In the genomic region with DNA sequence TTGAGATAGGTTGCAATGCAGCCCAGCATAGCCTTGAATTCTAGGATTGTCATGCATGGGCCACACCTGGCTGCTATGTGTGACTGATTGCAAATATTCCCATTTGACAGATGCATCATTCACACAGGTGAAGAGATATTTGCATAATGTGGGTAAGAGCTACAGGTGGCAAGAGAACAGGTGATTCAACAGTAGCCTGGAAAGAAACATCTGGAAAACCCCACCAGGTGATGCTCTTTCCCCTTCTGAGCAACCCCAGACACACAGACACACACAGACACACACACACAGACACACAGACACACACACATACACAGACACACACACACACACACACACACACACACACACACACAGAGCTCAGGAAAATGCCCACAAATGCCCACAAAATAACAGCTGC, we compare ENCODE assay signal across 26 mouse cellular contexts. TPM values are rescaled to one million over a fixed set of nuclear protein-coding genes. Genes with fewer than 3 reads are reported as not detected.
DNase-seq lines count a peak whose midpoint lies in the region; ATAC-seq and TF ChIP-seq lines count a peak whose summit lies in the region.
"Had no signal": no experiment of that assay in that cellular context is flagged by ENCODE, and none has a peak within 500 bp of the region (broad histone marks: within the 10 kb centered on the region; RNA-seq: fewer than 3 reads in every experiment).

No protein-coding gene starts in this region.

- no peaks in the 10 kb centered on the region for H3K27me3 ChIP-seq in hindbrain, embryonic 13.5 days
- H3K27me3 ChIP-seq in hindbrain, embryonic 12.5 days: no peaks in the 10 kb centered on the region; the same call in 1 of the 2 replicates
- peaks cover 2% of the 10 kb centered on the region; the same call in 1 of the 2 replicates for H3K27me3 ChIP-seq in liver, postnatal 0 days (ENCODE audit: insufficient read depth, low read length)
- H3K27me3 ChIP-seq in forebrain, postnatal 0 days (ENCODE audit: insufficient read depth, low read length): no peaks in the 10 kb centered on the region
- H3K27me3 ChIP-seq: limb, embryonic 12.5 days had no signal

- no peak overlapping the region for H3K4me2 ChIP-seq in hindbrain, embryonic 13.5 days
- no peak overlapping the region for H3K4me2 ChIP-seq in hindbrain, embryonic 12.5 days (replicated peaks)
- H3K4me2 ChIP-seq in liver, postnatal 0 days (ENCODE audit: low read depth, low read length): no peak overlapping the region
- H3K4me2 ChIP-seq in forebrain, postnatal 0 days (ENCODE audit: low read depth): peak overlapping the region; percentile 32
- H3K4me2 ChIP-seq: heart, embryonic 13.5 days; limb, embryonic 12.5 days; liver, embryonic 12.5 days had no signal

- no peak for ATAC-seq in hindbrain, embryonic 13.5 days (ENCODE audit: low FRiP score)
- ATAC-seq in hindbrain, embryonic 12.5 days (ENCODE audit: low FRiP score): no peak
- ATAC-seq in liver, postnatal 0 days: no peak
- ATAC-seq in forebrain, postnatal 0 days: no peak
- ATAC-seq: inflammation-experienced regulatory T-cells, adult 6 months; liver, embryonic 12.5 days had no signal

- H3K9ac ChIP-seq in hindbrain, embryonic 13.5 days: no peak overlapping the region
- H3K9ac ChIP-seq in hindbrain, embryonic 12.5 days: no peak overlapping the region
- no peak overlapping the region for H3K9ac ChIP-seq in liver, postnatal 0 days (replicated peaks)
- H3K9ac ChIP-seq in forebrain, postnatal 0 days: no peak overlapping the region
- H3K9ac ChIP-seq: heart, embryonic 13.5 days; limb, embryonic 12.5 days; liver, embryonic 12.5 days had no signal

- no peaks in the 10 kb centered on the region for H3K9me3 ChIP-seq in hindbrain, embryonic 13.5 days
- H3K9me3 ChIP-seq in hindbrain, embryonic 12.5 days (replicated peaks): no peaks in the 10 kb centered on the region
- H3K9me3 ChIP-seq in liver, postnatal 0 days (ENCODE audit: low read length): no peaks in the 10 kb centered on the region
- no peaks in the 10 kb centered on the region for H3K9me3 ChIP-seq in forebrain, postnatal 0 days (ENCODE audit: low read length)
- H3K9me3 ChIP-seq: embryonic facial prominence, embryonic 10.5 days; heart, embryonic 13.5 days; limb, embryonic 12.5 days; liver, embryonic 12.5 days; megakaryocyte, embryonic 14.5 days had no signal

- TF ChIP-seq EP300 in liver, postnatal 0 days (IDR thresholded peaks at IDR 0.05; ENCODE audit: low read depth): no peak

- no peak for TF ChIP-seq POLR2A in cortical plate, adult 2 months (IDR thresholded peaks at IDR 0.05; ENCODE audit: extremely low read depth, insufficient read depth, low read length)

- no peaks in the 10 kb centered on the region for H3K36me3 ChIP-seq in hindbrain, embryonic 13.5 days
- H3K36me3 ChIP-seq in hindbrain, embryonic 12.5 days: no peaks in the 10 kb centered on the region
- no peaks in the 10 kb centered on the region for H3K36me3 ChIP-seq in liver, postnatal 0 days (replicated peaks; ENCODE audit: insufficient read depth, low read length)
- H3K36me3 ChIP-seq in forebrain, postnatal 0 days (ENCODE audit: insufficient read depth): no peaks in the 10 kb centered on the region
- H3K36me3 ChIP-seq: embryonic facial prominence, embryonic 10.5 days; heart, embryonic 13.5 days; limb, embryonic 12.5 days; liver, embryonic 12.5 days had no signal

- TF ChIP-seq CTCF in liver, postnatal 0 days (IDR thresholded peaks at IDR 0.05; ENCODE audit: low read depth): no peak
- no peak for TF ChIP-seq CTCF in cortical plate, adult 2 months (IDR thresholded peaks at IDR 0.05; ENCODE audit: extremely low read depth, insufficient read depth, low read length)
- no peak for TF ChIP-seq CTCF in forebrain, postnatal 0 days (IDR thresholded peaks at IDR 0.05; ENCODE audit: low read depth)

- H3K4me3 ChIP-seq in hindbrain, embryonic 13.5 days: no peak overlapping the region
- H3K4me3 ChIP-seq in hindbrain, embryonic 12.5 days: no peak overlapping the region
- H3K4me3 ChIP-seq in liver, postnatal 0 days (ENCODE audit: low read depth, low read length): no peak overlapping the region
- no peak overlapping the region for H3K4me3 ChIP-seq in cortical plate, adult 2 months (ENCODE audit: insufficient read depth, low read length)
- H3K4me3 ChIP-seq in forebrain, postnatal 0 days (ENCODE audit: low read depth, low read length): 0 out of 2 replicates have a peak overlapping the region, but pooled peaks have one; percentile 1
- H3K4me3 ChIP-seq: embryonic facial prominence, embryonic 10.5 days; heart, adult 2 months; heart, embryonic 13.5 days; limb, embryonic 12.5 days; liver, embryonic 12.5 days; megakaryocyte, embryonic 14.5 days had no signal

- no peak for DNase-seq in liver, postnatal 0 days
- no peak for DNase-seq in liver
- DNase-seq in forebrain, postnatal 0 days: no peak
- no peak for DNase-seq in gastrocnemius, postnatal 25 days
- no peak for DNase-seq in kidney, adult 18-20 months
- DNase-seq: gastrocnemius, postnatal 36 days; heart, adult 2 months; kidney, postnatal 14 days; lung, adult 2 months; thymus, postnatal 14 days had no signal

- peaks cover 53% of the 10 kb centered on the region for H3K4me1 ChIP-seq in hindbrain, embryonic 13.5 days (replicated peaks)
- peaks cover 18% of the 10 kb centered on the region for H3K4me1 ChIP-seq in hindbrain, embryonic 12.5 days
- H3K4me1 ChIP-seq in liver, postnatal 0 days (ENCODE audit: insufficient read depth): peaks cover 39% of the 10 kb centered on the region
- peaks cover 17% of the 10 kb centered on the region for H3K4me1 ChIP-seq in cortical plate, adult 2 months (ENCODE audit: control insufficient read depth, insufficient read depth, low read length)
- peaks cover 35% of the 10 kb centered on the region for H3K4me1 ChIP-seq in forebrain, postnatal 0 days (ENCODE audit: insufficient read depth)

- H3K27ac ChIP-seq in hindbrain, embryonic 13.5 days: 0 out of 2 replicates have a peak overlapping the region, but pooled peaks have one; percentile 18
- no peak overlapping the region for H3K27ac ChIP-seq in hindbrain, embryonic 12.5 days
- peak overlapping the region; percentile 22; the same call in 1 of the 2 replicates for H3K27ac ChIP-seq in liver, postnatal 0 days (ENCODE audit: low read depth)
- peak overlapping the region; percentile 66; the same call in 1 of the 2 replicates for H3K27ac ChIP-seq in cortical plate, adult 2 months (ENCODE audit: insufficient read depth, low read length)
- H3K27ac ChIP-seq in forebrain, postnatal 0 days (ENCODE audit: low read depth, low read length): peak overlapping the region; percentile 64; the same call in 1 of the 2 replicates
- H3K27ac ChIP-seq: embryonic facial prominence, embryonic 10.5 days; heart, adult 2 months; heart, embryonic 13.5 days; limb, embryonic 12.5 days; liver, embryonic 12.5 days had no signal

RNA-seq across cellular contexts. Expression of a gene that starts 4.1 kb away (rescaled TPM):
- 14.4 and 19.1 TPM in 2 replicates for polyA plus RNA-seq in hindbrain, embryonic 13.5 days (2015; fragmentation: Nextera tagmentation; extraction: Ambion mirVana)
- 18.7 and 19.9 TPM in 2 replicates for polyA plus RNA-seq in hindbrain, embryonic 12.5 days (2016; fragmentation: Nextera tagmentation; extraction: Ambion mirVana)
- polyA plus RNA-seq in liver, postnatal 0 days (2015; fragmentation: Nextera tagmentation; extraction: Ambion mirVana): 2.4 and 5.0 TPM in 2 replicates
- 34.9 and 36.6 TPM in 2 replicates for polyA plus RNA-seq in cortical plate, adult 2 months (2012; rRNA removed)
- total RNA-seq in forebrain, postnatal 0 days (2014; rRNA removed): 24.4 and 26.4 TPM in 2 replicates
- 6.7 and 10.2 TPM in 2 replicates for polyA plus RNA-seq in forebrain, postnatal 0 days (2015; fragmentation: Nextera tagmentation; extraction: Ambion mirVana)
- 1 to 10 TPM; 1.0 to 2.1 TPM for total RNA-seq in gastrocnemius, postnatal 25 days (2021)

RNA-seq across cellular contexts. Expression of a gene that starts 7.1 kb away (rescaled TPM):
- polyA plus RNA-seq in hindbrain, embryonic 13.5 days (2015; fragmentation: Nextera tagmentation; extraction: Ambion mirVana): 0.18 and 0.25 TPM in 2 replicates
- polyA plus RNA-seq in hindbrain, embryonic 12.5 days (2016; fragmentation: Nextera tagmentation; extraction: Ambion mirVana): 0.29 TPM in 1 of 2 replicates, not detected in the other
- not detected in 2 replicates for polyA plus RNA-seq in liver, postnatal 0 days (2015; fragmentation: Nextera tagmentation; extraction: Ambion mirVana)
- polyA plus RNA-seq in cortical plate, adult 2 months (2012; rRNA removed): 0.11 and 0.17 TPM in 2 replicates
- total RNA-seq in forebrain, postnatal 0 days (2014; rRNA removed): not detected in 2 replicates
- polyA plus RNA-seq in forebrain, postnatal 0 days (2015; fragmentation: Nextera tagmentation; extraction: Ambion mirVana): 0.13 TPM in 2 replicates
- total RNA-seq in gastrocnemius, postnatal 25 days (2021): not detected
- total RNA-seq: adrenal gland, postnatal 10 days; common myeloid progenitor, adult 5-6 weeks; gastrocnemius, postnatal 36 days; heart, adult 2 months; heart, postnatal 25 days; left cerebral cortex, postnatal 14 days had no signal
- polyA plus RNA-seq: C2C12; embryonic facial prominence, embryonic 10.5 days; heart, adult 2 months; heart, embryonic 13.5 days; inflammation-experienced regulatory T-cells, adult 6 months; limb, embryonic 12.5 days; liver, embryonic 12.5 days; lung, adult 2 months had no signal

RNA-seq across cellular contexts. Expression of a gene that starts 39.3 kb away (rescaled TPM):
- polyA plus RNA-seq in hindbrain, embryonic 13.5 days (2015; fragmentation: Nextera tagmentation; extraction: Ambion mirVana): 126 and 132 TPM in 2 replicates
- 150 and 156 TPM in 2 replicates for polyA plus RNA-seq in hindbrain, embryonic 12.5 days (2016; fragmentation: Nextera tagmentation; extraction: Ambion mirVana)
- polyA plus RNA-seq in liver, postnatal 0 days (2015; fragmentation: Nextera tagmentation; extraction: Ambion mirVana): 62.5 and 65.1 TPM in 2 replicates
- polyA plus RNA-seq in cortical plate, adult 2 months (2012; rRNA removed): 40.4 and 41.9 TPM in 2 replicates
- 25.3 and 29.9 TPM in 2 replicates for total RNA-seq in forebrain, postnatal 0 days (2014; rRNA removed)
- polyA plus RNA-seq in forebrain, postnatal 0 days (2015; fragmentation: Nextera tagmentation; extraction: Ambion mirVana): 77.2 and 83.1 TPM in 2 replicates
- 10 to 100 TPM; 25.1 to 25.2 TPM for total RNA-seq in gastrocnemius, postnatal 25 days (2021)

RNA-seq across cellular contexts. Expression of a gene that starts 59.2 kb away (rescaled TPM):
- polyA plus RNA-seq in hindbrain, embryonic 13.5 days (2015; fragmentation: Nextera tagmentation; extraction: Ambion mirVana): not detected in 2 replicates
- polyA plus RNA-seq in hindbrain, embryonic 12.5 days (2016; fragmentation: Nextera tagmentation; extraction: Ambion mirVana): not detected in 2 replicates
- not detected in 2 replicates for polyA plus RNA-seq in liver, postnatal 0 days (2015; fragmentation: Nextera tagmentation; extraction: Ambion mirVana)
- 0.19 TPM in 1 of 2 replicates, not detected in the other for polyA plus RNA-seq in cortical plate, adult 2 months (2012; rRNA removed)
- total RNA-seq in forebrain, postnatal 0 days (2014; rRNA removed): 0.14 and 0.38 TPM in 2 replicates
- not detected in 2 replicates for polyA plus RNA-seq in forebrain, postnatal 0 days (2015; fragmentation: Nextera tagmentation; extraction: Ambion mirVana)
- total RNA-seq in gastrocnemius, postnatal 25 days (2021): not detected
- total RNA-seq: adrenal gland, postnatal 10 days; common myeloid progenitor, adult 5-6 weeks; gastrocnemius, postnatal 36 days; heart, adult 2 months; heart, postnatal 25 days; layer of hippocampus, adult 8-10 months; left cerebral cortex, postnatal 14 days had no signal
- polyA plus RNA-seq: C2C12; heart, adult 2 months; heart, embryonic 13.5 days; inflammation-experienced regulatory T-cells, adult 6 months; limb, embryonic 12.5 days; liver, embryonic 12.5 days; lung, adult 2 months; midbrain, postnatal 0 days had no signal
